Mouse (Mus musculus): ENCODE data around the gene Tex11. TPM values are rescaled to one million over a fixed set of nuclear protein-coding genes. Genes with fewer than 3 reads are reported as not detected.

Tex11 gene
- not detected for polyA plus RNA-seq (2015; fragmentation: Illumina TruSeq; extraction: RNeasy Lipid Tissue Mini Kit (QIAGEN cat#74804); ENCODE audit: insufficient read depth, low replicate concordance)

DNA sequence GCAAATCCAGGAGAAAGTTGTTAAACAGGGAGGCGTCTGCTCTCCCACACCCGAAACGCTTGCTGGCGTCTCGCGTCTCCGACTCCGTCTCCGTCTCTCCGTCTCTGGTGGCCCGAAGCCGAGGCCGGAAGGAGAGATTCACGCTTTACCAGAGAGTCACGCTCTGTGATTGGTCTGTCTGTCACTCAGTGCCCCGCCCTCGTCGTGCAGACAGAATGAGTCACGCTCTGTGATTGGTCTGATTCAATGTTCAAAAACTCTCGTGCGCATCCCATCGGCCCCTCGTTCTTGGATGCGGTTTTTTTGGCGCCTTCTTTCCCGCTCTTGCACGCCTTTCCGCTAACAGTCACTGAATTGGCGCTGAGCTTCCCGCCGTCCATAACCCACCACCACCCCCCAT is at the start of gene Tex11:
Gene Tex11, minus strand, starts transcription at position 127 of the 400 bp plus-strand sequence.

DNA sequence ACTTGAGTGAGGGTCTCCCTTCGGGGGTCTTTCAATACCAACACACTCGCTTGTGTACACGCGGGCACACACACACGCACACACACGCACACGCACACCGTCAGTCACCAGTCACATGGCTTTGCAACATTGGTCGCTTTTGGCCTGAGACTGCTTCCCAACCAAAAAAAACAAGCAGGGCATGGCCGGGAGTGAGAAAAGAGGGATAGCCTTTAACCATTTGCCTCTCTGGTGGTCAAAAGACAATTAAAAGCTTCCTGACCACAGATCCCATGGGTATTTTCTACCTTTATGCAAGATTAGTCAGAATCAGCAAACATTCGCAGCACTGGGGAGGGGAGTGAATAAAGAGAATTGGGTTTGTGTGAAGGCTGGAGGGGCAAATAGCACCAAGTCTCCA is 26.5 kb upstream of the Tex11 start, which contains the start of gene Slc7a3:
Gene Slc7a3, minus strand, starts transcription at position 101 of the 400 bp plus-strand sequence.

Other genes with a start within 250 kb of the Tex11 start
- gene Slc7a3, start 26.4 kb upstream of the Tex11 start, polyA plus RNA-seq (2015; fragmentation: Illumina TruSeq; extraction: RNeasy Lipid Tissue Mini Kit (QIAGEN cat#74804); ENCODE audit: insufficient read depth, low replicate concordance): 0.84 TPM
- 31.4 TPM for gene Snx12, start 162.9 kb upstream of the Tex11 start, polyA plus RNA-seq (2015; fragmentation: Illumina TruSeq; extraction: RNeasy Lipid Tissue Mini Kit (QIAGEN cat#74804); ENCODE audit: insufficient read depth, low replicate concordance)
- 21.2 TPM for gene Foxo4, start 194.9 kb upstream of the Tex11 start, polyA plus RNA-seq (2015; fragmentation: Illumina TruSeq; extraction: RNeasy Lipid Tissue Mini Kit (QIAGEN cat#74804); ENCODE audit: insufficient read depth, low replicate concordance)
- gene Gm614, start 204.3 kb upstream of the Tex11 start, polyA plus RNA-seq (2015; fragmentation: Illumina TruSeq; extraction: RNeasy Lipid Tissue Mini Kit (QIAGEN cat#74804); ENCODE audit: insufficient read depth, low replicate concordance): 16.0 TPM
- 666 TPM for gene Il2rg, start 208.6 kb upstream of the Tex11 start, polyA plus RNA-seq (2015; fragmentation: Illumina TruSeq; extraction: RNeasy Lipid Tissue Mini Kit (QIAGEN cat#74804); ENCODE audit: insufficient read depth, low replicate concordance)
- gene Gm20489, start 209.4 kb upstream of the Tex11 start, polyA plus RNA-seq (2015; fragmentation: Illumina TruSeq; extraction: RNeasy Lipid Tissue Mini Kit (QIAGEN cat#74804); ENCODE audit: insufficient read depth, low replicate concordance): not detected
- gene Med12, start 214.4 kb upstream of the Tex11 start, polyA plus RNA-seq (2015; fragmentation: Illumina TruSeq; extraction: RNeasy Lipid Tissue Mini Kit (QIAGEN cat#74804); ENCODE audit: insufficient read depth, low replicate concordance): 81.4 TPM
- 0.68 TPM for gene Nlgn3, start 239.5 kb upstream of the Tex11 start, polyA plus RNA-seq (2015; fragmentation: Illumina TruSeq; extraction: RNeasy Lipid Tissue Mini Kit (QIAGEN cat#74804); ENCODE audit: insufficient read depth, low replicate concordance)